Mouse (Mus musculus) E14TG2a.4 (cell line): ENCODE data around the gene Rbm18.

Experiments used
- CTCF ChIP-seq: conservative IDR thresholded peaks from 2 replicates; pipeline ENCODE4 v1.5.1; 2014; ENCODE audit warnings: low read length
- NANOG ChIP-seq: IDR thresholded peaks from 2 replicates; pipeline ENCODE4 v1.6.1; 2014; ENCODE audit warnings: borderline replicate concordance, low read length, mixed read lengths
- POU5F1 ChIP-seq: IDR thresholded peaks from 2 replicates; pipeline ENCODE4 v1.6.1; 2014; ENCODE audit warnings: low read length, borderline replicate concordance

GRCm38 (mm10) chr2:36179487-36179886 lies 42.9 kb upstream of the Rbm18 start:
- TF ChIP-seq CTCF (no peak), POU5F1 (no peak), NANOG (peak; percentile 50; the same call in 1 of the 2 replicates)
